Mouse (Mus musculus): ENCODE measurements at regions not wholly inside any gene's neighbourhood (a gene's known extent, or its start where the extent isn't known, plus 50 kb on each side); places are given as distances from the start of the nearest gene placed in this dataset.

- TF ChIP-seq CTCF (IDR thresholded peaks at IDR 0.05; ENCODE audit: low read depth), result no peak
- no peak for TF ChIP-seq EP300 (optimal IDR thresholded peaks at IDR 0.05)
Observed at GRCm38 (mm10) chr3:147455383-147455782, 603.2 kb downstream of the Ttll7 start.
